Mouse (Mus musculus): ENCODE results near the gene Arcn1.

GRCm38 (mm10) chr9:44805536-44805935 lies 37.9 kb upstream of the Arcn1 start:
- TF ChIP-seq CTCF (IDR thresholded peaks at IDR 0.05; ENCODE audit: low read depth, low read length) (no peak), POLR2A (IDR thresholded peaks at IDR 0.05; ENCODE audit: borderline replicate concordance, low read depth, low read length) (no peak)
